Mouse (Mus musculus) thymus, postnatal 4 days (tissue): Measurements from ENCODE around the gene Capn9.

ENCODE experiments used
- DNase-seq: peaks from one replicate; pipeline ENCODE4 v3.0.0; 2021

The Capn9 gene

DNA sequence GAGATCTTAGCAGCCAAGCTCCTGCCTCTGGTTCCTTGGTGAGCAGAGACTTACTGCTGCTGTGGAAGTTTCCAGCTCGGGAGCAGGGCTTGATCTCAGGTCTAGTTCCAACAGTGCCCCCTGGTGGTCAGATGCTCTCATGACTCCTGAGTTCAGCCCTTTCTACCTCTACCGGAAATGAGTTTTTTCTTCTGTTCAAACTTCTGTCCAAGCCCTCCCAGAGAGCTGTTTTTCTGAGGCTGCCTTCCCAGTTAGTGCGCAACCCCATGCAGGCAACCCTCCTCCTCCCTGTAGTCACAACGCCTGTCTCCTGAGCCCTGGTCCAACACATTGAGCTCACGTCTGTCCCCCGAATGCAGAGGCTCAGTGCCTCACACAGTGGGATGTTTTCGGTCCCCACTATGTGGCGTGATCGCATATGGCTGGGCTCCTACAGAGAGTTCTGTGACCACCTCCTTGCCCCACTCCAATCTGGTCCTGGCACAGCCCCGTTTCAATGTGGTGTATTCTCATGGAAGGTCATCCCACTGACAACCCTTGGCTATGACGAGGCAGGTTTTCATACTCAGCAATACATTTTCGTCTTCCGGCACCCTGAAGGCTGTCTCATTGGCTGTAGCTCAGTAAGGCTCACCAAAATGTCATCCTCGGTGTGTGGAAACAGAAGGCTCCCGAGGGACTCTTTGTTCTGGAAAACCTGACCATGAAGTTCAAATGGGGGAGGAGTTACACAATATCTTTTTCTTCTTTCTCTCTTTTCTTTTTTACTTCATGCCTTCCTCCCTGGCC, 2.2 kb upstream of the Capn9 start:
- DNase-seq = peak; percentile 95

DNA sequence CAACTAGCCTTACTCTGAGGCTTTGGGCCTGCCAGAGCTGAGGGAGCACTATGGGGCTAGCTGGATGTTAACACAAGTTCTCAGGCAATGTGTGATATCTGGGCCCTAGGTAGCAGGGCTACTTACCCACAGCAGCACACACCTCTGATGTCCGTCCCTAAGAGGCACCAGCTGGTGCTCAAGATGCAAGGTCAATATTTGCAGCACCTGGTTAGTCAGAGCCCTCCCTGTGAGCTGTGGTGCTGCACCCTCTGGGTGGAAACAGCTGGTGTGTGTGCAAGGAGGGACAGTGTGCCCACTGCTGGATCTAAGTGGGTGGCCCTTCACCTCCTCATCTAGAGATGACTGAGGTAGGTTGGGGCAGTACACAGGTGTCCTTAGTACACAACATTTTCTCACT, 840 bp downstream of the Capn9 start:
- DNase-seq = no peak

DNA sequence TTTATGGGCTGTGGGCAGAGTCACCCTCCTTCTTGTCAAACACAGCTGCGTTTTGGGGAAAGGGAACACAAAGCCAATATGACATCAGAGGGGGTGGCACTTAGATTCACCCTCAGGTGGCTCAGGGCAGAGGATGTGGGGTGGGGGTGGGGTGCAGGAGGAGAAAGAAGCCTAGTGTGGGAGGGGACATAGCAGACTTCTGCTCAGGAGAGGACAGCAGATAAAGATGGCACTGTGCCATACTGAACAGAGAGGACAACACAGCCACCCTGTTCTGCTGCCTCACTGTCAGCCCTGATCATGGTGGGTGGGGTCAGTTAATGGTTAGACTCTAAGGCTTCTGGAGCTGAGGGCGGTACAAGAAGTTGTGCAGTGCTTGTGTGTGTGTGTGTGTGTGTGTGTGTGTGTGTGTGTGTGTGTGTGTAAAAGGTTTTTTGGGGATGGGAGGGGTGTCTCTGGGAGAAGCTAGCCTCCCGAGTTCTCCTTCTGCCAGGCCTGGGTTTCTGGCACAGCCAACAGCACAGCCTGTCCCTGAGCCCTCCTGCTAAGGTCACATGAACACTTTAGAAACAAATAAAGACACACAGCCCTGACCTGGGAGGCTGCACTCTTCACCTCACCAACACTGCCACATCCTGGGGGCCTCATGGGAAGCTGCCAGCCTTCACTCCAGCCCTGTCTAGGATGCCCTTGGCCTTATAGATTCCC, 10.0 kb downstream of the Capn9 start:
- peak; percentile 30 for DNase-seq

DNA sequence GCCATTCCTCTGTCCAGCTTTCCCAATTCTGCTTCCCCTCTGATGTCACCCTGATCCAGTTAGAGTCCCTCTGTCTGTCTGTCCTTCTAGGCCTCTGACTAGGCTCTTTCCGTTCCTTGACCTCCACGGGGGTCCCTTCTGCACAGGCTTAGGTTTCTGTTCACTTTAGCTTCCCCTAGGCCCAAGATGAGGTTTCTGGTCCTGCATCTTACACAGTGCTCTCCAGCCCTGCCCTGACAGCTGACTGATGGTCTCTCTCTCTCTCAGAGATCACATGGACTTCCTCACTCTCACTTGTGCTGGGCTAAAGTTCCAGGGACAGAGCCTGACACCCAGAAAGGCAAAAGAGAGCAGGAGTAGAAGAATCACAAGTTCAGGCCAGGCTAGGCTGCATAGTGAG, 10.6 kb downstream of the Capn9 start:
- DNase-seq = no peak

DNA sequence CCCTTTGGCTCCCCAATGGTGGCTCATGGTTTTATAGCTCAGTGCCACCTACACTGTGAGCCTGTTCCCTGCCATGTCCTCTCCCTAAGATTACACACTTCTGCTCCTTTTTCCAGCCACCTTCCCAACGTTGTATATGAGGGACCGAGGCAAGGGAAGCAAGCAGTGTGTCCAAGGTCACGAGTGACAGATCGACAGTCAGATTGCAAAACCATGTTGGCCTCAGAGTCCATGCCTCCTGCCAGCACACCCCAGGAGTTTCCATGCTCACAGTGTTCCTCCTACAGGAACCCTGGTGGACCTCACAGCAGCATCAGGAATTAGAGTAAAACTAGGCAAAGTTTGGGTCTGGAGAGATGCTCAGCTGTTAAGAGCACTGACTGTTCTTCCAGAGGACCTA, 13.5 kb downstream of the Capn9 start:
- DNase-seq = no peak

DNA sequence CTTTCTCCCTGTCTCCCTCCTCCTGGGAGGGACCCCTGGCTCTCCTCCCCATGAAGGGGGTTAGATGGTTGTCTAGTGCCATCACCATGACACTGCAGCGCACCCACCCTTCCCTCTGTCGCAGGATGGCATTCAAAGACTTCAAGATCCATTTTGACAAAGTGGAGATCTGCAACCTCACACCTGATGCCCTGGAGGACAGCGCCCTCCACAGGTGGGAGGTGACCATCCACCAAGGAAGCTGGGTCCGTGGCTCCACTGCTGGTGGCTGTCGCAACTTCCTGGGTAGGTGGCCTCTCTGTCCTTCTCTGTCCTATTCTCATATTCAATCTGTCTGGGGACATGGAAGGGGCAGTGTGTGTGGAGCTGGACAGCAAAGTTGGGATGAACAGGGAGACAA, 28.2 kb downstream of the Capn9 start:
- peak; percentile 61 for DNase-seq

DNA sequence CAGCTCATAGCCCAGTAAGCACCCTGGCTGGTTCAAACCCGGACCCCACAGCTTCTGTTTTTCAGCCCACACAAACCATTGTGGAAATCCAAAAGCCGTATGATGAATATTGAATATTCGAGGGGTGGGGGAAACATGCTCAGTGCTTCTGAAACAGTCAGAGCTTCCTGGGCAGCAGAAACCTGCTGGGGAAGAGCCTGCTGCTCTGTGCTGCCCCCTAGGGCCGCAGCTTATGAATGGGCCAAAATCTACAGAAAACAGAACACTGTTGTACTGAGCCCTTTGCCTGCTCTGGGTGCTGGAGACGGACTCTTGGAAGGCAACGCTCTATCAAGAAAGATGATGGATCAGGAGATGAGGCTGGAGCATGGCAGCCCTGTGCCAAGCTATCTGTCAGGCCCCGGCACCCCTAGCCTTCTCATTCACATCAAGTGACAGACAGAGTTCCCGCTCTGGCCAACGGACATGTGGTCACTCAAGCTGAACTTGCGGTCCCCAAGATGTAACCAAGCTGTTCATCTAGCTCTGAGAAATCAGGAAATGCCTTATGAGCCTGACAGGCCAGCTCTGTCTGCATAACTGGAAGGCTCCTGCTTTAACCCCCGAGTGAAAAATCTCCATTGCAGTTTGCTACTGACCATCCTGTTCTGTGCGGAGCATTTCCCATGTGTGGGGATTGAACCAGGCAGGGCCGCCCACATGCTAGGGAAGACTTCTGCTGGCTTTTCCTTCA, 32.5 kb downstream of the Capn9 start:
- peak; percentile 68 for DNase-seq

DNA sequence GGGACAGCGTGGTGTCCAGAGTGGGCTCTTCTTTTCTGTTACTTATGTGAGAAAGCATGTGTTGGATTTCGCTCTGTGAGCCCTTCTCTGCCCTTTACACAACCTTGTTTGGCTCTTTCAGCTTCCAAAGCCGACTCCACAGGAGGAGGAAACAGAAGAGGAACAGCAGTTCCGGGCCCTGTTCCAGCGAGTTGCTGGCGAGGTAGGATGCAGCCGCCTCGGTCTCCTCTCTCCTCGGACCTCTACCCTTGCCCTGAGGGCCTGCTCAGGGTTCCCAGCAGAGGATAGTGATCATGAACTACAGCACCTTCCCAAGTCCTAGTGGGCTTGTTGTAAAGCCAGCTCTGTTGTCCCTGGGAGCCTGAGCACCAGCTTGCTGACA, 33.1 kb downstream of the Capn9 start:
- no peak for DNase-seq

DNA sequence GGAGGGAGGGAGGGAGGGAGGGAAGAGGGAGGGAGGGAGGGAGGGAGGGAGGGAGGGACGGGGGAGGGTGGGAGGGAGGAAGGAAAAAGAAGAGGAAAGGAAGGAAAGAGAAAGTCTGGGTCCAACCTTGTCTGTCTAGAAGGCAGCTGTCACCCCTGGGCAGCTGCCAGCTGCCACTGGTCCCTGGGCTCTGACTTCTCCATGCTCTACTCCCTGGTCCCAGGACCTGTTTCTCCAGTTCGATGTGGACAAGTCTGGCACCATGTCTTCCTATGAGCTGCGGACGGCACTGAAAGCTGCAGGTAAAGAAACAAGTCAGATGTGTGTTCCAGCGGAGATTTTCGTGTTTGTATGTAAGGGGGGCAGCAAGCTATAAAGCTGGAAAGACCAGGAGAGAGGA, 38.4 kb downstream of the Capn9 start:
- DNase-seq = no peak

DNA sequence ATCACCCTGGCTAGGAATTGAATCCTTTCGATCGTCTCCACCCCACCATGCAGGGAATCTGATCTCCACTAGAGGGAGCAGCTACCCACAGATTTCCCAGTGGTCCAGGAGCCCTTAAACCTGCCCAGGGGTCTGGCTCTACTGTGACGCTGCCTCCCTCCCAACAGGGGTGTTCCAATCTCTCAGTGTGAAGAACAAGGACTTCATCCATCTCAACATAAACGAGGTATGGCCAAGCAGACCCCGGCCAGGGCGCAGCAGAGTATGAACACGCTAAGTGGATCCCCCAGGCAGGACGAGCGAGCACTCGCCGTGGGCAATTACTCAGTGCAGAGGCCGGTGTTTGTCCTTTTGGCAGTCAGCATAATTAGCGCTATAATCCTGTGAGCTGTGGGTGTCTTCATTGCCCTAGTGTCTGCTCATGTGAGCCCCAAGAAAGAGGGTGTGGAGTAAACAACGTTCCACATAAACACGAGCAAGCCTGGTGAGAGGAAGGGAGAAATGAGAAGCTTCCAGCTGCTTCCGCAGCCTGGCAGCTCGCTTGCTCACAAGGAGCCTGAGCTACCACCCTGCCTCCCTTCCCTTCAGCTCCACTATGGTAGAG, 41.5 kb downstream of the Capn9 start:
- DNase-seq = peak; percentile 77

DNA sequence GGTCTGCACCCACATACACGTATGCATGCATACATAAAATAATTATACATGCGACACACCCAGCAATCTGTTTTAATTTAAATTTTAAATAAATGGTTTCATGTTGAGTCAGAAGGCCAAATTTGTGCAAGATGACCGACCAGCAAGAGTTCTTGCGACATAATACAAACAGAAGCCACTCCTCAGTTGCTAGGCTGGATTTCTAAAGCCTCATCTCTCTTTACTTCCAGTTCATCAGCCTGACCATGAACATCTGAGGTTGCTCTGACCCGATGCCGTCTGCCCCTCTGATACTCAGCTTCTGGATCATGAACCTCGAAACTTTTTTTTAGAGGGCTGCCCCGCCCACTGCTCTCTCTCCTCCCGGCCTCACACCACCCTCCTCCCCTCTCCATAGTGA, 42.3 kb downstream of the Capn9 start:
- DNase-seq = no peak

DNA sequence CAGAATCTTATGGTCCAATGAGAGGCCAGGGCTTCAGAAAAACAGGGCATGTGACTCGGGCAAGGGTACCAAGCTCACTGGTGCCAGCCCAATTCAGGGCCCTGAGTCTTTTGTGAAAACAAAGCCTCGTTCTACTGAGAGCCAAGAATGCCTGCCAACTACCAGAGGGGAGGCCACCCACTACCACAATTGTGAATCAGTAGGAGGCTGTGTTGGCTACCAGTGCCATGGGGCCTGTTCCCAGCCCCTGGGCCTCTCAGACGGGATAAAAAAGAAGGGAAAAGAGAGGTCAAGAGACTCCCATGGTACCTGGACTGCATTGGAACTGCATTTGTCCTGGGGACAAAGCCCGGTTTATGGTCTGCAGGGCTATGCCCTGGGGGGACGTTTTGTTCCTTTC, 45.3 kb downstream of the Capn9 start:
- no peak for DNase-seq

DNA sequence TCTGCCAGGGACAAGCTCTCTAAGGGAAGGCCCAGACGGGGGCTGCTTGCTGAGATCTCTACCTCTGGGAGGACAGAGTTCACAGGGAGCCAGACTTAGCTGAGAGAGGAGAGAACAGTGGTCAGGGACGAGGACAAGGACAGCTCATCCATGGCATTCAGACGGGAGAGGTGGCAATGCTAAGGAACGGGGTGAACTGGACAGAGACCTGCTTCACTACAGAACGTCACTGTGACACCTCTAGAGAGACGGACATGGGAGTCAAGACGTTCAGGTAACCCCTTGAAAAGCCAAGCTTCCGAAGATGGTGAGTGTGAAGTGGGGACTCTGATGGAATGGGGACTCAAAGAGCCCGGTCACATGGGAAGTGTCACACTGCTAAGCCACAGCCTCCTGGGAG, 50.3 kb downstream of the Capn9 start:
- no peak for DNase-seq

DNA sequence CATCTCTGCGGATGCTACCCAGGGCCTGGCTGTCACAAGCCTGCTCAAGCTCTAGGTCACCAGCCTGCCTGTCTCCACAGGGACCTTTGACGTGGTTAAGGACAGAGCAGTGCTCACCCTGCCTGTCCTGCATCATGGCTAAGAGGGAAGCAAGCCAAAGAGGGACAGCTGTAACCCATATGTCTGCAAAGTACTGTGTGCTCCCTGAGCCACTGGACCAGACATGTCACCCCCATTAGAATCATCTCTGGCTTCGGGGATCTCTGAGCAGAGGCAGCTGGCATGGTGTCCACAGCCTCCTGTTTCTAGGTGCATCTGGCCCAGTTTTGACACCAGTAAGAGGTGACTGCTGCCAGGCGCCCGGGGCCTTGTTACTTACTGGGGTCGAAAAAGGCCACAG, 54.6 kb downstream of the Capn9 start:
- DNase-seq = no peak

DNA sequence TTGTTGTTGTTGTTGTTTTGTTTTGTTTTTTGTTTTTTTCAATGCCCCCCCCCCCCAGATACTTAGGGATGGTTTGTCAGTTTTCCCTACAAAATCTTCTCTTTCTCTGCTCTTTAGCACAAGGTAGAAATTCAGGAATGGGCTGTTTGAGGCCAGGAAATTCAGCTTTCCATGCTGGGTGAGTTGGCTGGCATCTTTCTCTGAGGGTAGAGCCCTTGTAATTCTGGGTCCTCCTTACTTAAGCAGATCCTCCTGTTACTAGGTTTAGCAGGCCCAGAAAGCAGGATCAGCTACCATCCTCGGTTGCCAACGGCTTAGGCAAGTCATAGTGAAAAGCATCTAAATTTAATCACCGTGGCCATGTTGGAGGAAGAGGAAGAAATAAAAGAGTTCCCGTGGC, 55.0 kb downstream of the Capn9 start:
- no peak for DNase-seq

DNA sequence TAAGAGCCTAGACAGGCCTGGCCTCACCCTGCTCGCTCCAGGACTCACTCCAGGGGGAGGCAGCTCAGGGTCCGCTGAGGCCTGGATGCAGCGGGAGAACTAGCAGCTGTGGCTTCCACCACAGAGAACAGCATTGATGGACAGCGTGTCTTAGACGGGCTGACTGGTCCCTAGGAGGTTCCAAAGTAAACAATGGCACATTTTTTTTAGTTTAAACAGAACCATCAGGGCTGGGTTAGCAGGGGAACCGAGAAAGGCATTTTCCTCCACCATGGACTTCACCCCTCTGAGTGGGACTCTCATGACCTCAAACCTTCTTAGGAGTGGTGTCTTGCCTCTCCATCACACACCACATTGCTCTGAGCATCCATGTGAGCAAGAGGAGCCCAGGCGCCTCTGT, 56.1 kb downstream of the Capn9 start:
- no peak for DNase-seq

DNA sequence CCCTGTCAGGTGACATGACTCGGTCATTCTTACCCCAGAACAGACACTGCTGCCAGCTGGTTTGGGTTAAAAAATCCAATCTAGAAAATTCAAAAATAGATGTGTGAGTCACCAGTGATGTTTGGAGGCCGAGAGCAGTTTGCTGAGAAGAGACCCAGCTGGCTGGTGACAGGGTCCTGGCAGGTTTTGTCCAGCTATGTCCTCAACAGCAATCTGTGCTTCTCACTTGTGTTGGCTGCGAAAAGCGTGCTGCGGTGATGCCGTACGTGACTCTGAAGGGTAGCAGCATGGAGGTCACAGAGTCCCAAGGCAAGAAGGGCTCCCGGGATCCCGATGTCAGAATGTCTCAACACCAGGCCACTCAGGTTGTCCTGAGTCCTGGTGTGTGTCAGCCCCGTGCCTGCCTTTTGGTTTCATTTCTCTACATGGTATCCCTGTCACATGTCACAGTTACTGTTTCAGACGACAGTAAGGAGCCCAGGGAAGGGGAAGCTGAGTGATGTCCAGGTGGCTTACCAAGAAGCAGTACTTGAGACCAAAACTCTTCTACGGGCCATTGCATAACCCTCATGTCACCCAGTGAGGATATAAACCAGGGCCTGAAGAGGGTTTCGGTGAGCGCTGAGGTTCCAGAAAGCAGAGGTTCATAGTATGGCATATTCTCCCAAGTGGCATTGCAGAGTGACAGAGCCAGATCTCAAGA, 57.2 kb downstream of the Capn9 start:
- DNase-seq = no peak

DNA sequence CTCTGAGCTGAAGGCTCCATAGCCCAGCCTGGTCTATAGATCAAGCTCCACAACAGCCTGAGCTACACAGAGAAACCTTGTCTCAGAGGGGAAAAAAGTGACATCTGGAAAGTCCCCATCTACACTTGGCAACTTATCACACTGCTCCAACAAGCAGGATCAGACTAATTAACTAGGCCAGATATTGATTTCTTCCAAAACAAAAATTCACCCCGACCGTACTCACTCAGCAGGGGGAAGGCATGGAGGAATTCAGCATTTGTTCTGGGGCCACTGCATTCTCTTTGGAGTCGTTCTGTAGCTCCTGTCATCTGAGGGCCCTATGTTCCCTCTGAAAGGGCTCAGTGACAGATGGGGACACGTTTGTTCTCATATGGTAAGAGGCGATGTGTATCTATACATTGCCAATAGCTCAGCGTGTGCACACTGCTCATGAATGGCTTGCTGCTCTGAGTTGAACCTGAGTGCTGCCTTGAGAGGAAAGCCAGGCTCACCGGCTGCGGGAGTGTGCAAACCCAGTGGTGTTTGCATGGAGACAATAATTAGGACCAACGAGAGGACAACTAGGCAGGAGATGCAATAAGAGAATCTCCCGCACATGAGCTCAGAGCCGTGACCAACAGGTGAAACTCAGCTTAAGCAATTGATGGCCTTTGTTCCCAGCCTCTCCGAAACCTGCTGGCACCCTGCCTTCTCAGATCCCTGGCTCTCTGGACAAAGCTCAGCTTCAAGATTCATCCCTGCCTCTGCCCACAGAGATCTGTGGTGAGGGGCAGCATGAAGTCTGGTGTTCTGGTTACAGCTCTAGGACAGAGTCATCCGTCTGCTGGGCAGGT, 58.7 kb downstream of the Capn9 start:
- DNase-seq = no peak

DNA sequence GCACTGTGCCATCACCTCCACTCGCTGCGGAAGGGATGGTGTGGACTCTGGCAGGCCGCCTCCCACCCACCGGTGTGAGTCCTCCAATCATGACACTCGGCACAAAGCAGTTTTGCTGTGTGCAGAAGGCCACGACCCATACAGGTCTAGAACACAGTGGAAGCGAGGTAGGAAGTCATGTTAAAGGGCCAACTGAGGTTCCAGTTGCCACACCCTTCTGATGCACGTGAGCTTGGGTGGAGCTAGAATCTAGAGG, 59.3 kb downstream of the Capn9 start:
- DNase-seq = no peak

DNA sequence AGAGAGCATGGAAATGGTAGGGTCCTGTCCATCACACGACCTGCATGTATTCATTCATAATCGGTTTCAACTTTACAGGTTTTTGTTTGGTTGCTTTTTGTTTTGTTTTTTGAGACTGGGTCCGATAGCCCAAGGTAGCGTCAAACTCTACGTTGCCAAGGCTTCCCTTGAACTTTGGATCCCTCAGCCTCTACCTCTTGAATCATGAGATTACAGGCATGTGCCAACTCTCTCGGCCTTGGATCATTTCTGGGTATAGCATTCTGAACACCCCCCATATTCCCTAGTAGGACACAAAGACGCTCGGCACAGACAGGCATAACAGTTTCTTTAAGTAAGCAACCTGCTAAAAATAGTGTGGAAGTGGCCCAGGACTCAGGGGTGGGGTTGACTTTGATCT, 65.7 kb downstream of the Capn9 start:
- DNase-seq = no peak

DNA sequence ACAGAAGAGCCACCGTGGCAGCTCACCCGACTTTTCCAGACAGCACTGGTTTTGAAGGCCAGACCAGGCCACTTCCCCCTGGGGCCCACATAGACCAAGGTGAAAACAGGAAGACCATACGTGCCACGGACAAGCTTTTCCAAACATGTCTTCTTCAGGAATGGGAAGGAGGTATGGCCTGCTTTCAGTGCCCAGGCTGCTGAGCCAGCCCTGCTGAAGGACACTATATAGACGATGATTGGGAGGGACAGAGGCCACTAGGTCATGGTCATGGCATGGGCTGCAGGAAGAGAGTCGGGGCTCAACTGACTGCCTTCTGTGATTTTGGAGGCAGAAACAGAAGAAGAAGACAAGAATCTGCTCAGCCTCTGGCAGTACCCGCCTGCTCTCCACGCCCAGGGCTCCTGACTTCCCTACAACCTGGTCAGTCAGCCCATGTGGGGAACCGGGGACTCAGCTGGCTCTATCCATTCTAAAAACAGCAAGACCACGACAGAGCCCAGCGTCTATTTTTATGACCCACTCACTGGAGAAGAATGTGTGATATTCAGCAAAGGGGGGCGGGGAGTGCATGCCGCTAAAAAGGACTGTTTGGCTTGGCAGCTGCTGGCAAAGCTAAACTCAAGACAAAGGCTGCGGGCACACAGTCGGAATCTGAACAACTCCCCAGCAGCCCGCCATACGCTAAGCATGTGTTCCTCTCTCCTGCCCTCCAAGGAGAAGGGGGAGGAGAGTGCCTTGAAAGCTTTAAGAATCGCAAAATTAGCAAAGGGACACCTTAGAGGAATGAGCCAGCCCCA, 67.8 kb downstream of the Capn9 start:
- no peak for DNase-seq

DNA sequence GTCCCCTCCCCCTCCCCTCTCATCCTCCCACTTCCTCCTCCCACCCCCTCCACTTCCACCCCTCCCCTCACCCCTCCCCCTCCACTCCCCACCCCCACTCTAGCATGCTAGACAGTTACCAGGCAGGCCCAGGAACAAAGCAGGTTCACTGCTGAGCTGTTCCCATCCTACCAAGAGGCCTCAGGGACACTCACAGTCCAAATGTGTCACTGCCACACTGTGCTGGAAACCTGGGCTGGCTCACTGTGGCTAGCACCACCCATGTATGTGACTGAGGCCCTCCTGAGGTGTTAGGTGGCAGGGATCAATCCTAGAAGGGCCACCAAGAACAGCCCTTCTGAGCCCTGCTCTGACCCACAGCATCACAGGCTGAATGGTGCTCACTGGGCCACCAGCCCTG, 72.4 kb downstream of the Capn9 start:
- DNase-seq = no peak
